Mouse (Mus musculus) ES-E14 (cell line): ENCODE data around the gene Cenpp. TPM values are rescaled to one million over a fixed set of nuclear protein-coding genes. Genes with fewer than 3 reads are reported as not detected.

ENCODE experiments used
- DNase-seq: peaks from one replicate; pipeline ENCODE4 v3.0.0-alpha.2; 2013; ENCODE audit warnings: low read depth, low spot score
- H3K27ac ChIP-seq: 2 replicates; pipeline ENCODE4 v1.5.1; 2012; ENCODE audit warnings: low read depth, mild to moderate bottlenecking, low read length, moderate library complexity, mixed read lengths; ENCODE audit not compliant: poor library complexity, insufficient read depth, severe bottlenecking
- H3K36me3 ChIP-seq: 2 replicates; pipeline ENCODE4 v1.6.1; 2012; ENCODE audit warnings: mild to moderate bottlenecking, low read length, moderate library complexity, mixed read lengths; ENCODE audit not compliant: control insufficient read depth, poor library complexity, insufficient read depth, severe bottlenecking
- H3K4me1 ChIP-seq, 2 experiments: fragments of 150-350 bp in 1 of 2; sonication (generic) in 1 of 2; 2 replicates each; pipeline ENCODE4 v1.6.1; 2012; ENCODE audit warnings: low read length in 2 of 2, mild to moderate bottlenecking in 1 of 2, mixed read lengths in 1 of 2; ENCODE audit not compliant: control insufficient read depth in 2 of 2, insufficient read depth in 2 of 2, poor library complexity in 1 of 2
- H3K4me3 ChIP-seq, 2 experiments: fragments of 150-350 bp in 1 of 2; sonication (generic) in 1 of 2; 2 replicates each; pipeline ENCODE4 v1.5.1; 2012; ENCODE audit warnings: low read length in 2 of 2, low read depth in 1 of 2, mild to moderate bottlenecking in 1 of 2, mixed read lengths in 1 of 2; ENCODE audit not compliant: insufficient read depth in 1 of 2, poor library complexity in 1 of 2, severe bottlenecking in 1 of 2
- H3K9ac ChIP-seq: 2 replicates; pipeline ENCODE4 v1.6.1; 2012; ENCODE audit warnings: low read depth, mild to moderate bottlenecking, low read length, mixed read lengths; ENCODE audit not compliant: poor library complexity, insufficient read depth, severe bottlenecking
- H3K9me3 ChIP-seq: fragments of 150-350 bp; sonication (generic); 2 replicates; pipeline ENCODE4 v1.6.1; 2012; ENCODE audit warnings: low read depth, mild to moderate bottlenecking, low read length; ENCODE audit not compliant: control insufficient read depth, insufficient read depth
- CHD2 ChIP-seq: IDR thresholded peaks from 2 replicates; pipeline ENCODE4 v1.6.1; 2014; ENCODE audit warnings: mild to moderate bottlenecking, low read depth, low read length, inconsistent platforms
- HCFC1 ChIP-seq: IDR thresholded peaks from 2 replicates; pipeline ENCODE4 v1.6.1; 2012; ENCODE audit warnings: low read length, inconsistent platforms, borderline replicate concordance; ENCODE audit not compliant: insufficient read depth
- MAFK ChIP-seq: IDR thresholded peaks from 2 replicates; pipeline ENCODE4 v1.6.1; 2014; ENCODE audit warnings: mild to moderate bottlenecking, low read depth, low read length, inconsistent platforms; ENCODE audit not compliant: insufficient read depth
- ZC3H11A ChIP-seq: IDR thresholded peaks from 2 replicates; pipeline ENCODE4 v1.6.1; 2012; ENCODE audit warnings: low read depth, mild to moderate bottlenecking, inconsistent platforms, low read length, borderline replicate concordance
- ZNF384 ChIP-seq: IDR thresholded peaks from 2 replicates; pipeline ENCODE4 v1.6.1; 2012; ENCODE audit warnings: low read depth, low read length, inconsistent platforms
- in situ Hi-C, 2 experiments: fragments of 600-800 bp; cut with MboI; formaldehyde crosslinking; loops; one replicate each; pipeline ENCODE4 v1.15.1; 2025; ENCODE audit warnings: low sequenced_read_pairs in 2 of 2, inconsistent platforms in 1 of 2; ENCODE audit not compliant: unreplicated experiment in 2 of 2
- total RNA-seq: library from RNA; depleted of rRNA; stranded (reverse); fragments of 300-350 nt; gene quantifications from 2 replicates; pipeline ENCODE4 v1.2.3, GENCODE M21; 2012

Gene Cenpp
- total RNA-seq, 1 experiment = 25.4 TPM

- DNase-seq = no peak
- in situ Hi-C loops = no loop called here
- H3K4me1 ChIP-seq = no peaks in the 10 kb centered on the region
- TF ChIP-seq HCFC1 (no peak), ZC3H11A (no peak)
- H3K36me3 ChIP-seq = no peaks in the 10 kb centered on the region
- no peak overlapping the region for H3K9ac ChIP-seq
- H3K27ac ChIP-seq = no peak overlapping the region
- no peak overlapping the region for H3K4me3 ChIP-seq
- no peaks in the 10 kb centered on the region for H3K9me3 ChIP-seq
These were observed 146.8 kb downstream of the Cenpp start for GRCm38 (mm10) chr13:49505776-49506175.

GRCm38 (mm10) chr13:49504510-49504909, 148.1 kb downstream of the Cenpp start, which contains the start of gene Ecm2:
Ecm2 (plus strand) TSS chr13:49504810.
- in situ Hi-C loops = no loop called here
- no peak for TF ChIP-seq ZNF384
- H3K4me1 ChIP-seq = no peaks in the 10 kb centered on the region

GRCm38 (mm10) chr13:49492376-49493368, 159.9 kb downstream of the Cenpp start, which contains the start of gene Tes3-ps:
Tes3-ps (plus strand) TSS chr13:49493318.
- DNase-seq = no peak
- TF ChIP-seq ZC3H11A (no peak), CHD2 (no peak)
- no peaks in the 10 kb centered on the region for H3K36me3 ChIP-seq
- H3K4me3 ChIP-seq = no peak within 1 kb of the TSS
- in situ Hi-C loops = no loop called here
- no peaks in the 10 kb centered on the region for H3K9me3 ChIP-seq
- H3K27ac ChIP-seq = no peak within 1 kb of the TSS
- no peak within 1 kb of the TSS for H3K9ac ChIP-seq
- H3K4me1 ChIP-seq = no peaks in the 10 kb centered on the region

More at GRCm38 (mm10) chr13:49504510-49504909, 148.1 kb downstream of the Cenpp start, which contains the start of gene Ecm2:
- Histone ChIP-seq H3K4me3 (no peak within 1 kb of the TSS), H3K9ac (no peak within 1 kb of the TSS), H3K9me3 (no peaks in the 10 kb centered on the region), H3K27ac (no peak within 1 kb of the TSS), H3K36me3 (no peaks in the 10 kb centered on the region)
- DNase-seq = no peak

GRCm38 (mm10) chr13:49485388-49485787, 167.2 kb downstream of the Cenpp start:
- TF ChIP-seq ZC3H11A (no peak), MAFK (no peak), ZNF384 (no peak), CHD2 (no peak)
- no peak for DNase-seq
- no peaks in the 10 kb centered on the region for H3K36me3 ChIP-seq
- no peak overlapping the region for H3K9ac ChIP-seq
- H3K9me3 ChIP-seq = no peaks in the 10 kb centered on the region
- H3K4me3 ChIP-seq = no peak overlapping the region
- in situ Hi-C loops = no loop called here
- H3K27ac ChIP-seq = no peak overlapping the region
- H3K4me1 ChIP-seq = no peaks in the 10 kb centered on the region

- H3K27ac ChIP-seq = no peak overlapping the region
- no peaks in the 10 kb centered on the region for H3K9me3 ChIP-seq
- no peak for DNase-seq
- H3K36me3 ChIP-seq = no peaks in the 10 kb centered on the region
- TF ChIP-seq CHD2 = no peak
- TF ChIP-seq ZNF384 = no peak
- no peak for TF ChIP-seq HCFC1
- no peak for TF ChIP-seq MAFK
- TF ChIP-seq ZC3H11A = no peak
- H3K9ac ChIP-seq = no peak overlapping the region
- H3K4me1 ChIP-seq = no peaks in the 10 kb centered on the region
- H3K4me3 ChIP-seq = no peak overlapping the region
- in situ Hi-C loops = no loop called here
These were observed 172.0 kb downstream of the Cenpp start for GRCm38 (mm10) chr13:49480551-49480950.
